Mouse (Mus musculus): Measurements from ENCODE around the gene Klhl23.

Klhl23 gene

DNA sequence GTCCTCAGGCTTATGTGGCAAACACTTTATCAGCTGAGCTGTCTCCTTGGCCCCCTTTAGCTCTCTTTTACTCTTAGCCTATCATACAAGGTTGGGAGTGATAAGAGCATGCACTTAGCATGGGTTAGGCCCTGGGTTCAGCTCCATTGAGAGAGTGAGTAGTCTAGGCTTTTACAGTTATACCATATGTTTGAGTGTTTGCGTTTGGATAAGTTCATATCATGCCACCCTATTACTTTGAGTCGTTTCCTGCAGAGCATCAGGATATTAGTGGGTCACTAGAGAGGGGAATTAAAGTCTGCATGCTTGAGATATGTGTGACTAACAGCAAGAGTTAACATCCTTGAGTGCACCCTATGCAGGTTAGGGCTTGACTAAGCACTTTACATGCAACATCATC lies 7.9 kb downstream of the Klhl23 start:
- DNase-seq (ENCODE audit: low read depth, low spot score): no peak

DNA sequence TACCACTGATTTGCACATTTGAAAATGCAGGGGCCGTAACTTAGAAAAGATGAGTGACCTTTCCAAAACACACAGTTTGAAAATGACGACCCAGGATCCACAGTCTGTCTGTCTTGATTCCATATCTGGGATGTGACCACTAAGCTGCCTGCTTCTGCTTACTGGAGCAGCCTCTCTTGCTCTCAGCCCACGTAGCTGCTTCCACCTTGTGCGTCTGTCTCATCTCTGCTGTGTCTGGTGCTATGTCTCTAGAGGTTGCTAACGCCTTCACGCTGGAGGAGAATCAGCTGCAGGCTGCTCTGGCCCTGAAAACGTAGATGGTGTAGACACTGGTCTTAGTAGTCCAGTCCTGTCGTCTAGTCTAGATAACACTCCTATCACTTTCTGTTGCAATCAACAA lies 8.4 kb downstream of the Klhl23 start:
- no peak for DNase-seq (ENCODE audit: low read depth, low spot score)

DNA sequence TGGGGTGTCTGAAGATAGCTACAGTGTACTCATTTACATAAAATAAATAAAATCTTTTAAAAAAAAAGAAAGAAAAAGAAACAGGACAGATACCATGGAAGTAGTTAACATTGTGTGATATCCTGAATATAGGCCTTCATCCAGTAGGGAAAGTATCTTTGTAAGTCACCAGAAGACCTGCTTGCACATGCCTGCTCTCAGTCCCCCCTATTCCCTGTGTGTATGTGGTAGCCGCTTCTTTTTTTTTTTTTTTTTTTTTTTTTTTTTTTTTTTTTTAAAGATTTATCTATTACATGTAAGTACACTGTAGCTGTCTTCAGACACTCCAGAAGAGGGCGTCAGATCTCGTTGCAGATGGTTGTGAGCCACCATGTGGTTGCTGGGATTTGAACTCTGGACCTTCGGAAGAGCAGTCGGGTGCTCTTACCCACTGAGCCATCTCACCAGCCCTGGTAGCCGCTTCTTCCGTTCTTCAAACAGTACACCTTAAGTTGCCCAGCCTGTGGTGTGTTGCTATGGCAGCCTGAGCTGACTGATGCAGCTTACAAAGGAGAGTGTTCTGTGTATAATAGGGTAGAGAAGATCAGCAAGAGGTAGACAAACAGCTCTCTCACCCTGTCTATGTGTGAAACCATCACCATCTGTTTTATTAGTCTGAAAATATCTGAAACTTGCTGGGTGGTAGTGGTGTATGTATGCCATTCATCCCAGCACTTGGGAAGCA lies 15.7 kb downstream of the Klhl23 start:
- peak; percentile 52 for DNase-seq (ENCODE audit: low read depth, low spot score)

GRCm38 (mm10) chr2:69837996-69838395 lies 16.3 kb downstream of the Klhl23 start:
- peak; percentile 76 for DNase-seq (ENCODE audit: low read depth, low spot score)

GRCm38 (mm10) chr2:69838707-69839106 lies 17.0 kb downstream of the Klhl23 start:
- no peak for DNase-seq (ENCODE audit: low read depth, low spot score)

GRCm38 (mm10) chr2:69840261-69840660 lies 18.5 kb downstream of the Klhl23 start:
- DNase-seq (ENCODE audit: low read depth, low spot score): no peak

- DNase-seq (ENCODE audit: low read depth, low spot score): no peak
Observed at GRCm38 (mm10) chr2:69849215-69849614, 27.5 kb downstream of the Klhl23 start.

DNA sequence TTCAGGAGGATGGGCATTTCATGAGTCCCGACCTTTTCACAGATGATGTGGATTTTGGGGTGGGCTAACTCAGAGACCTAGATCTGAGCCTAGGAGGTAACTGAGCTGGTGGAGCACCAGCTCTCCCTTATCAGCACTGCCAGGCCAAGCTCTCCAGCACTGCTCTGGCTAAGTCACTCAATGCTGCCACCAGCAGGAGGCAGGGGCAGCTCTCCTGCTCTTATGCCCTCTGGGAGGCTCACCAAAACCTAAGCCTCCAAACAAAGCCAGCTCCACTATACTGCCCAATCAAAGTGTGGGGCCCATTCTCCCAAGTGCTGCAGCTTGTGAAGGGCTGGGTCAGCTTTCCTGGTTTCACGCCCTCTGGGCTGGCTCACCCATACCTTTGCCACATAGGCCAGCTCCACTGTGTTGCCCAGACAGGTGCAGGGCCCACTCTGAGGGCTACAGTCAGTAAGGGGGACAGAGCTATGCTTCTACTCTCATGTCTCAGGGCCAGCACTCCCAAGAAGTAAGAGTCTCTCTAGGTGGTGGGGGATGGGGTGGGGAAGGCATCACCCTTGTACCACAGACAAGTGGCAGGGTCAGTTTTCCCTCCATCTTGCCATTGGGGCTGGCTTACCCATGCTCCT lies 29.8 kb downstream of the Klhl23 start:
- no peak for DNase-seq (ENCODE audit: low read depth, low spot score)

DNA sequence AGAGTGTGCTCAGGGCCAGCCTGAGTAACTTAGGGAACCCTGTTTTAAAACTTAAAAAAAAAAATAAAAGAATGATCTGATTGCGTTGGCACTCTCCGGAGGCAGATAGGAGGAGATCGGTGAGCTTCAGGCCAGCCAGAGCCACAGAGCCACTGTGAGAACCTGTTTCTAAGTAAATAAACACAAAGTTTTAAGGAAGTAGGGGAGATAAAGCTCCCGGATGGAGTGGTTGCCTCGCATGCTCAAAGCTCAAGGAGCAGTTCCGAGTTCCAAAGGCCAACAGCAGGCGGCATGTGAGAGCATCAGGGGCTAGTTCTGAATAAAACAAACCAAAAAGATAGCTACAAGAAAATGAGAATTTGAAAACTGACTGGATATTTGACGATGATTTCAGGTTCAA lies 34.6 kb downstream of the Klhl23 start:
- no peak for DNase-seq (ENCODE audit: low read depth, low spot score)

- peak; percentile 34 for DNase-seq (ENCODE audit: low read depth, low spot score)
Observed at GRCm38 (mm10) chr2:69857882-69858281, 36.1 kb downstream of the Klhl23 start.

DNA sequence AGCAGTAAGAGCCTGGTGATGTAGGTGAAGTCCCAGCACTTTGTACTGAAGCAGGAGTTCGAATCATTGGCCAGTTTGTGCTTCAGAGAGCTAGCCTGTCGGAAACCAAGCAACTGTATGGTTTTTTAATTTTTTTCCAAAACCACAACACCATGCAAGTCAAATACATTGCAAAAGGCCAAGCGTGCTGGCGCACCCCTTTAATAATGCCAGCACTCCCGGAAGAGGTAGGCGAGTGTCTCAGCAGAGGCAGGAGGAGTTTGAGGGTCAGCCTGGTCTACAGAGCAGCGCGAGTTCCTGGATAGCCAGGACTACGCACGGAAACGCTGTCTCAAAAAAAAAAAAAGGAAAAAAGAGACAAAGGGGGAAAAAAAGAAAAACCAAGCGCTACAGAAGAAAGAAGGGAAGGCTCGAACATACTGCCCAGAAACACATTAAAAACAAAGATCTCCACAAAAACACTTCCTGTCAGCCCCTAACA lies 39.3 kb downstream of the Klhl23 start:
- peak; percentile 54 for DNase-seq (ENCODE audit: low read depth, low spot score)

DNA sequence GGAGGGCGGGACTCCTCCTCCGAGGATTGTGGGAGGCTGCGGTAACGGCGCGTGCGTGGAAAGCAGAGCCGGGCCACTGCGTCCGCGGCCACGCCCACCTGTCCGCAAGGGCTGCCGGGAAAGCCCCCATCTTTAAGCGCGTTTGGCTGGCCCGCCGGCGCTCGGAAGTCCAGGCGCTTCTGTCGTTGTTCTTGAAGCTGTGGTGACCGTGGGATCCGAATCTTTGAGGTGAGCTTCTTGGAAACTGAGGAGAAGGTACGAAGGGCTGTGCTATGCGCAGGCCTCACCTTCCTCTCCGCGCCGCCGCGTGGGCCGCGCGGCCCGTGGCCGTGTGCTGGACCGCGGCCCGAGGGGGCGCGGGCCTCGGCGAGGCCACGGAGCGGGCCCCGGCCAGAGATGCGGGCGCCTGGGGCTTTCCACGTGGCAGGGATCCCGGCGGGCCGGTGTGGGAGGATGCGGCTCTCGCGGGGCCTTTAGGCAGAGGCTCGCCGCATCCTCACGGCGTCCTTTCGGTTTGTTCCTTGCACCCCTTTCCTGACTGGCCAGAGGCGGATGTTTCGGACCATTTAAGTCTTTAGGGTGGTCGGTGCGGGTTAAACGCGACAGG lies 39.8 kb downstream of the Klhl23 start, which contains the start of gene Ssb:
Ssb (plus strand) TSS at position 78 of the 607 bp plus-strand sequence.
- peak; percentile 91 for DNase-seq (ENCODE audit: low read depth, low spot score)

- no peak for DNase-seq (ENCODE audit: low read depth, low spot score)
Observed at GRCm38 (mm10) chr2:69862117-69862657, 40.4 kb downstream of the Klhl23 start.

DNA sequence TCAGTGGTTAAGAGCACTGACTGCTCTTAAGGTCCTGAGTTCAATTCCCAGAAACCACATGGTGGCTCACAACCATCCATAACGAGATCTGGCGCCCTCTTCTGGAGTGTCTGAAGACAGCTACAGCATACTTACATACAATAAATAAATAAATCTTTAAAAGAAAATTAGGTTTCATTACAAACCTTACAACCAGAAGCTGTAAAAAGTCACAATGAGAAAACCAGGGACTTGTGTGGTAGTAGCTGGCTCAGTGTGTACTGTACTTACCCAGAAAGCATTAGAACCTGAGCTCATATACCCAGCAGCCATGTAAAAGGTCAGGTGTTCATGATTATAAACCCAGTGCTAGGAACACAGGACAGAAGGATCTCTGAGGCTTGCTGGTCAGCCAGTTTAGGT lies 62.2 kb downstream of the Klhl23 start:
- no peak for DNase-seq (ENCODE audit: low read depth, low spot score)

GRCm38 (mm10) chr2:69884581-69884980 lies 62.8 kb downstream of the Klhl23 start:
- DNase-seq (ENCODE audit: low read depth, low spot score): no peak

DNA sequence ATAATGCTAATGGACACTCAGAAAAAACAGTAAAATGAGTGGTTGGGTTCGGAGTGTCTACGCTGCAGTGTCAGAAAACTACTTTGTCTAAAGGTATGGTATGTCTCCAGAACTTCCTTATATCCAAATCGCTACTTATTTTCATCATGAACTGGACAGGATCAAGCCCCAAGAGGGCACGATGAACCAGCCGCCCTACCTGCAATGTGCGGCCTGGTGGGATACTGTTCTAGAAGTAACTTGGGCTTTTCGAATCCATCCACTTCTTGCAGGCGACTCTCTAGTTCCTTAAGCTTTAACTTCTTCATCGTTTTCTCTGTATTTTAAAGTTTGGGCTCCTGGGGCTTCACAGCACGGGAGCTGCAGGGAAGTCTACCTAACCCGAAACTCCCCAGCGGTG lies 63.3 kb downstream of the Klhl23 start:
- DNase-seq (ENCODE audit: low read depth, low spot score): no peak

GRCm38 (mm10) chr2:69885451-69886305 lies 63.9 kb downstream of the Klhl23 start, which contains the start of gene Mettl5:
Mettl5 (minus strand) TSS chr2:69885615.
- DNase-seq (ENCODE audit: low read depth, low spot score): peak; percentile 87
